Mouse (Mus musculus): Measurements from ENCODE around the gene Rpl18. TPM values are rescaled to one million over a fixed set of nuclear protein-coding genes. Genes with fewer than 3 reads are reported as not detected.

The Rpl18 gene
- total RNA-seq, 2 experiments from 2014 or later, result 934 to 965 TPM

- DNase-seq (ENCODE audit: low spot score in 2 of 2), result peak in 1 of 2 experiments; percentile 56
These were observed 3.1 kb upstream of the Rpl18 start for GRCm38 (mm10) chr7:45712022-45712757.

- peak in 1 of 2 experiments; percentile 25 for DNase-seq (ENCODE audit: low spot score in 2 of 2)
These were observed 1.9 kb upstream of the Rpl18 start for GRCm38 (mm10) chr7:45713396-45713795.

- no peak for DNase-seq (ENCODE audit: low spot score in 2 of 2)
These were observed 1.3 kb upstream of the Rpl18 start for GRCm38 (mm10) chr7:45713881-45714520.

DNA sequence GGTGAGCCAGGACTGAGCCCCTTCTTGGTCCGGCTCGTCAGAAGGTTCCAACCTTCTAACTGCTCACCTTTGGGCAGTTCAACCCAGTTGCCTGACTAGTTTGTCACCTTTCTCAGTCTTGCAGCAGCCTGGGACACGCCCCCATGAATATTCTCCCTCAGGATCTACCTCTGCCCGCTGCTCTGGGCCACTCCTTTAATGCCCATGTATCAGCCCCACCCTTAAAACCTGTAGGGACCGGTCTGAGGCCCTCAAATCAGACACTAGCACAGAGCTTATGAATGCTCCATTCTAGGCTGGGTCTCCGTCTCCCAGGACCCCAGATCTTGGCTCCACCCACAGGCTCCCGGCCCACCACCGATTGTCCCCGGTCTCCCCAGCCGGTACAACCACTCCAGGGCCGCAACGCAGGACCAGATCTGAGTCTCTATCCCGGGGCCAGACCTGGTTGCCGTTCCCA, 597 bp upstream of the Rpl18 start:
- DNase-seq (ENCODE audit: low spot score in 2 of 2), result no peak

DNA sequence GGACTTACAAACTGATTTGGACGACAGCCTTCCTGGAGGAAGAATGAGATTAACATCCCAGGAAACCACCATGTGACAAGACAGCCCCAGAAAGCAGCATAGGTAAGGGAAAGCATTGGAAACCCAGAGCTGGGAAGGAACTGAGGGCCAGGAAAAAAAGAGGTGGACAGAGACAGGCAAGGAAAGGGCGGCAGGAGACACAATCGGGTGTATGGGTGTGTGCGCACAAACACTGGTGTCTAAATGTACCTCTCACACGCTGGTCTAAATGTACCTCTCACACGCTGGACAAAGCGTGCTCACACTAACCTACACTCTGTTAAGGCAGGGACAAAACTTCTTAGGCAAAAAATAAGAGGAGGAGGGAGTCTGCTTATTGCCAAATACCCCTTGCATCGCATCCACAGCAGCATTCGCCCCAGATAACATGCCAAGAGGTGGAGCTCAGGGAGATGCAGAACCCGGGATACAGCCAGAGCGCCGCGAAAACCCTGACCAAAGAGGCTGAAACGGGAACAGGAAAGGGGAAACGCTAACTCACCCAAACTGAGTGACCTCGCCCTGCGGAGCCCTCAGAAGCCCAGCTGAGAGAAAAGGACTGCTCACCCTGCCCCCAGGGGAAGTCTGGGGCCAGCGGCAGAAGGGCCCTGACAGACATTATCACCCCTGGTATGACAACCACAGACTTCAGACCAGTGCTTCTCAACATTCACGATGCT, 643 bp downstream of the Rpl18 start:
- DNase-seq (ENCODE audit: low spot score in 2 of 2), result no peak

GRCm38 (mm10) chr7:45716460-45716857, 1.2 kb downstream of the Rpl18 start:
- no peak for DNase-seq (ENCODE audit: low spot score in 2 of 2)

GRCm38 (mm10) chr7:45716952-45717917, 2.0 kb downstream of the Rpl18 start:
- DNase-seq (ENCODE audit: low spot score in 2 of 2), result no peak

DNA sequence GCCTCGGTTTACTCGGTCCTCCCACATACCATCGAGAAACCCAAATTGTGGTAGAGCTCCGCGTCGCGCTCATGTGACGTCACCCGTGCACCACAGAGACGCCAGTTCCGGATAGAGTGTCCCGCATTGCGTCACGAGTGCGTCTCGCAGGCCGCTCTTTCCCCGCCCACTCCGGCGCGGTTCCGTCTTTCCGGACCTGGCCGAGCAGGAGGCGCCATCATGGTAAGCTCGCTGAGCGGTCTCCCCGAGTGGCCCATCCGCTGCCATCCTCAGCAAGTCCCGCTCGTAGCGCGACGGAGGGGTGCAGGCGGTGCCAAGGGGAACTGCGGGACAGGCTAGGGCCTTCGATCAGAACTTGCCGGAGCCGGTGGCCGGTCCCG, 2.7 kb downstream of the Rpl18 start, which contains the start of gene Sphk2:
Sphk2 (minus strand) TSS at position 85 of the 380 bp plus-strand sequence.
- DNase-seq (ENCODE audit: low spot score in 2 of 2), result peak; percentile 98

DNA sequence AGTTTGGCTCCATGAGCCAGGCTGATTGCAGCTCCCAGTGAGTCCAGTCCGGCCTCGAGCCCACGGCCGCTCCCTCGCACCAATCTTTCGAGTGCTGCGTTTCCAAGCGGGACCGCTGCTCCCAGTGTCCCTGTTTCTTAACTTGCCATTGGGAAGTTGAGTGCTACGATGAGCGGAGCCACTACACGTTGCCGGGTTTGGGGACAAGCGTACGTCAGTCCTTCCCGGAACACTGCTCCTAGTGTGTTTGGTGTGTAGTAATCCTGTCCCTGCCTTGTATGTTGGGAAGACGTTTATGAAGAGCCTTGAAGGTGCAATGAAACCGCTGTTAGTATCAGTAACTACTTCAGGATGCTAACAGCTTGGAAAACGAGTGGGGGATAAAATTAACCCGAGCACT, 3.1 kb downstream of the Rpl18 start:
- no peak for DNase-seq (ENCODE audit: low spot score in 2 of 2)

DNA sequence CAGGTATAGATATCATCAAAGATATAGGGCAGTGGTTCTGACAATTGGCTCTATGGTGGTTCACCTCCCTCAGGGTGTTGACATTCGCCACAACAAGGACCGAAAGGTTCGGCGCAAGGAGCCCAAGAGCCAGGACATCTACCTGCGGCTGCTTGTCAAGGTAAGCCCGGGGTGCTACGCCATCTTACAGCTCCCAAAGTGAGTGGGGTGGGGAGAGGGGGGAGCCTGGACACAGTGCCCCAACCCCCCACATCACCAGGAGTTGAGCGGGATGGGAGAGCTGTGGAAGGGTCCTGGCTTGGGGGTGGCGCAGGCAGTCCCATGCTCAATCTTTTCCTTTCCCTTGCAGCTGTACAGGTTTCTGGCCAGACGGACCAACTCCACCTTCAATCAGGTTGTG, 3.9 kb downstream of the Rpl18 start:
- no peak for DNase-seq (ENCODE audit: low spot score in 2 of 2)

DNA sequence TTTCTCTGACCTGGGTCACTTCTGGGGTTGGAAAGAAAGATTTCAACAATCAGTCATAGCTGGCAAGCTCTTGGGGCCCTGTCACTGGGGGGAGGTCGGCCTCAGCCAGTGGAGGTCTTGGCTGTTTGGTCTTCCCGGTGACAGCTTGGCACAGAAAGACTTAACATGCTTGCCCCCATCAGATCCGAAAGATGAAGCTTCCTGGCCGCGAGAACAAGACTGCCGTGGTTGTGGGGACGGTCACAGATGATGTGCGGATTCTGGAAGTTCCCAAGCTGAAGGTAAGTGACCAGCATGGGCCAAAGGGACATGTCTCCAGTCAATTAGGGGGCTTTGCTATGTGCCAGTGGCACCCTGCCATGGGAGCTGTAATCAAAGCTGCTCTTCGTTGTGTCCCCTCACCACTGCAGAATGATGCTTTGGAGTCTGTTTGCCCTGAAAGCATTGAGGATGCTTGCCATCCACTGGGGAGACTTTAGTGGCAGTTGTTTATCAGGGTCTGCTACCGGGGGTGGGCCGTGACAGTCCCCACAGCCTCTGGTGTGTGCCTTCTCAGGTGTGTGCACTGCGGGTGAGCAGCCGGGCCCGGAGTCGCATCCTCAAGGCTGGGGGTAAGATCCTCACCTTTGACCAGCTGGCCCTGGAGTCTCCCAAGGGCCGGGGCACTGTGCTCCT, 4.6 kb downstream of the Rpl18 start:
- peak in 1 of 2 experiments; percentile 16 for DNase-seq (ENCODE audit: low spot score in 2 of 2)

GRCm38 (mm10) chr7:45720413-45721233, 5.4 kb downstream of the Rpl18 start, which contains the start of gene Fam83e:
Gene Fam83e, plus strand, starts transcription at chr7:45721212.
- DNase-seq (ENCODE audit: low spot score in 2 of 2), result peak in 1 of 2 experiments; percentile 21

GRCm38 (mm10) chr7:45721234-45721571, 5.9 kb downstream of the Rpl18 start:
- no peak for DNase-seq (ENCODE audit: low spot score in 2 of 2)

DNA sequence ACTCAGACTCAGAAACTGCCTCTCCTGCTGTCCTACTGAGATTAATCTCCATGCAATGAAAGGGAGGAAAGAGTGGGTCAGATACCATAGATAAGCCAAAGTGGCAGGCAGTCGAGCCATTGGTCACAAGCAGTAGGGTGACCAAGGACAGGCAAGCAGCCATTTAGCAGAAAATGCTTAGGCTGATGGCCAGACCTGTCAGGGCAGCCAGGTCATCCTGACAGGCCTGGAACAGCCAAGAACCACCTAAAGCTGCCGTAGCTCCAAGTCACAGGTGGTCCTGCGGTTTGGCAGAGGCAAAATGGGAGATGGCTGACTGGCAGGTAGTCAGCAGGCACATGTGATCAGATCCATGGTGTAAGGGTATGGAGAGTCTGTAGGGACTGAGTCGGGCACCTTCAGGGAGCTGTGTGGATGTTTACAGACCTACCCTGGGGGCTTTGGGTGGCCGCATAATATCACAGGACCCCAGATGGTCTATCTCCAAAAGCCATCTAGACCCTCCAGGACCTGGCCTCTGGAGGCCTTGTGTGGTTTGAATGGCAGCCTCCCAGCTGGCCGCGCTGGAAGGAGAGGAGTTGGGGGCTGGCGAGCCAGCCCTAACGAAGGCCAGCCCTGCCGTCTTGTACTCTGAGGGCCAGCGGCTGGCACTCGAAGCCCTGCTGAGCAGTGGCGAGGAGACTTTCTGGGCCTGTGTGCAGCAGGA, 6.5 kb downstream of the Rpl18 start:
- DNase-seq (ENCODE audit: low spot score in 2 of 2), result no peak

- no peak for DNase-seq (ENCODE audit: low spot score in 2 of 2)
These were observed 7.1 kb downstream of the Rpl18 start for GRCm38 (mm10) chr7:45722348-45722713.

GRCm38 (mm10) chr7:45723301-45723700, 8.0 kb downstream of the Rpl18 start:
- no peak for DNase-seq (ENCODE audit: low spot score in 2 of 2)

- DNase-seq (ENCODE audit: low spot score in 2 of 2), result no peak
These were observed 8.5 kb downstream of the Rpl18 start for GRCm38 (mm10) chr7:45723781-45724180.

DNA sequence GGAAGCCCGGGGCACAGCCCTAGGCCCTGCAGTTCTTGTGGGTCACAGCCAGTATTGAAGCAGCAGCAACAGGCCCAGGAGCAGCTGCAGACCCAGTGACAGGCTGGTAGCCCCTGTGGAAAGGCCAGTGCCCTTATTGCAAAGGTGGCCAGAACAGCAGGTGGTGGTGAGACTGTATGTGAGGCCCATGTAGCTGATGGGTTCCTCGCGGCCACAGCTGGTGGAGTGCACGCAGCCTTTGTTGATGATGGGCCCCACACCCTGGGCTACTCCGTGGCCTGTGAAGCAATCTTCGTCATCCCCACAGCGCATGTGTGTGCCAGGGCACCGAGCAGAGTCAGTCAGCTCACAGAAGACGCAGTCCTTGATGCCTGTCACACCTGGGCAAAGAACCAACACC, 9.9 kb downstream of the Rpl18 start:
- DNase-seq (ENCODE audit: low spot score in 2 of 2), result no peak

GRCm38 (mm10) chr7:45725713-45726112, 10.5 kb downstream of the Rpl18 start, which contains the start of gene Spaca4:
Gene Spaca4, minus strand, starts transcription at chr7:45725813.
- no peak for DNase-seq (ENCODE audit: low spot score in 2 of 2)

Data from adrenal gland, adult 18-20 months (tissue).